Mouse (Mus musculus): ENCODE data around the gene Slc35a2.
A peak's percentile ranks its signal among the peaks of the same experiment; 100 is the strongest.
"Not testable (repeated sequence)": the region's sequence is repeated elsewhere in the genome, so short reads cannot be mapped to it uniquely, and the experiment has no call there.

Slc35a2 gene

GRCm38 (mm10) chrX:7909242-7909641, 25.4 kb downstream of the Slc35a2 start, which contains the start of gene Gm10490:
Gm10490 (plus strand) TSS chrX:7909542.
- not testable (repeated sequence) for DNase-seq

GRCm38 (mm10) chrX:7910473-7910872, 26.6 kb downstream of the Slc35a2 start:
- peak; percentile 9 for DNase-seq

GRCm38 (mm10) chrX:7915669-7916068, 31.8 kb downstream of the Slc35a2 start:
- peak; percentile 49 for DNase-seq

- not testable (repeated sequence) for DNase-seq
Measured at GRCm38 (mm10) chrX:7917960-7918359, 34.1 kb downstream of the Slc35a2 start.

GRCm38 (mm10) chrX:7919601-7920383, 36.0 kb downstream of the Slc35a2 start, which contains the start of gene Pcsk1n:
Pcsk1n (plus strand) TSS chrX:7919822.
- no peak for DNase-seq

- DNase-seq, result no peak
Measured at GRCm38 (mm10) chrX:7922032-7922431, 38.2 kb downstream of the Slc35a2 start.

- no peak for DNase-seq
Measured at GRCm38 (mm10) chrX:7926266-7926665, 42.4 kb downstream of the Slc35a2 start.

- no peak for DNase-seq
Measured at GRCm38 (mm10) chrX:7927116-7927515, 43.3 kb downstream of the Slc35a2 start.

- DNase-seq, result no peak
Measured at GRCm38 (mm10) chrX:7928270-7928790, 44.5 kb downstream of the Slc35a2 start, which contains the start of gene Eras. Eras (minus strand) TSS chrX:7928607.

- no peak for DNase-seq
Measured at GRCm38 (mm10) chrX:7936874-7937273, 53.0 kb downstream of the Slc35a2 start.

GRCm38 (mm10) chrX:7937667-7938066, 53.8 kb downstream of the Slc35a2 start:
- DNase-seq, result no peak

Measured in kidney, adult 9 months (tissue).